Mouse (Mus musculus) erythroblast, embryonic 14.5 days (primary cell): ENCODE data around the gene Sf3b3.

Experiments
- GATA1 ChIP-seq: IDR thresholded peaks from 2 replicates; pipeline ENCODE4 v1.6.1; 2012; ENCODE audit warnings: low read length, inconsistent platforms, mixed read lengths
- TAL1 ChIP-seq: IDR thresholded peaks from 3 replicates; pipeline ENCODE4 v1.6.1; 2012; ENCODE audit warnings: low read length, inconsistent platforms, mixed read lengths

GRCm38 (mm10) chr8:110774725-110775124 lies 71.9 kb downstream of the Sf3b3 start:
- no peak for TF ChIP-seq TAL1
- TF ChIP-seq GATA1, result no peak
